Mouse (Mus musculus): ENCODE results near the gene Olfr1459. TPM values are rescaled to one million over a fixed set of nuclear protein-coding genes. Genes with fewer than 3 reads are reported as not detected.

Gene Olfr1459
- not detected in 2 replicates for polyA plus RNA-seq (2012; rRNA removed)

DNA sequence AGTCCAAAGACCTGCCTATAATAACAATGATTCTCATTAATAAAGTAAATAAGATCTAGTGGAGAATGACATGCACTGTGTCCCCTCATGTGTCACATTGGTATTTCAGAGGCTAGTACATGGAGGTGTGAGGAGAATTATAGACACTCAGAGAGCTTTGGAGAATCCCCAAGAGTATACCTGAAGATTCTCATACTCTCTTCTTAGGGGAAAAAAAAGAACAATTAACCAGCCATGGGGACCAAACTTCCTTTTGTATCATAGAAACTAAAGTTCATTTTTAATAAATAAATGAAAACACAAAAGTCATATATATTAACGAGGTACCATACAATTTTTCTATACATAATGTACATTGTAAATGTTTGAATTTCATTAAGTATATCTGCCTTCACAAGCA is at the start of gene Olfr1459:
Gene Olfr1459, minus strand, starts transcription at position 101 of the 400 bp plus-strand sequence.

DNA sequence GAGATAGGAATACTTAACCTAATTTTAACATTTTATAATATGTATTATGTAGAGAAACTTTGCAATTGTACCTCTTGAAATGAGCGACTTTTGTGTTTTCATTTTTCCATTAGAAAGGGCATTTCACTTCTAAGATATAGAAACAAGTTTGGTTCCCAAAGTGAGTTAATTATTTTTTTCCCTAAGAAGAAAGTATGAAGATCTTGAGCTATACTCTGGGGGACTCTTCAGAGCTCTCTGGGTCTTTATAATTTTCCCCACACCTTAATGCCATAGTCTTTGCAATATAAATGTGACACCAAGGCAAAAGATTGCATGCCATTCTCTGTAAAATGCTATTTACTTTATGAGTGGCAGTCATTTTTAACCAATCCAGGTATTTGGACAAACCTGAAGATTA is 36.1 kb upstream of the Olfr1459 start, which contains the start of gene Olfr1462:
Gene Olfr1462, plus strand, starts transcription at position 301 of the 400 bp plus-strand sequence.

DNA sequence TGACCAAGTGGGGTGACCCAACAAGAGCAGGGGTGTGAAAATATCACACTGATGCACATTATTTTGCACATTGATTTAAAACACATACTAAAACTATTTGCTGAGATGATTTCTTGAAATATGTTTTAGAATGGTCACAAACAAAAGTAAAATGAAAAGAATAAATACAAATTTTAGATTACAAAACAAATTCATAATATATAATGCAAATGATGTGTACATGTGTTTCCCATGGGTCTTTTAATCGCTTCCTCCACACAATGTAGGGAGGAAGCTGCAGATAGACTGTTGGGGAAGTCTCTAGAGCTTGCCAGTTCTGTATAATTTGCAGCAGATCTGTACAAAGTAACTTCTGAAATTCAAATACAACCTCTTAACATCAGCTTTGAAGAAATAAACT is 13.4 kb upstream of the Olfr1459 start, which contains the start of gene Olfr1461:
Gene Olfr1461, plus strand, starts transcription at position 301 of the 400 bp plus-strand sequence.

DNA sequence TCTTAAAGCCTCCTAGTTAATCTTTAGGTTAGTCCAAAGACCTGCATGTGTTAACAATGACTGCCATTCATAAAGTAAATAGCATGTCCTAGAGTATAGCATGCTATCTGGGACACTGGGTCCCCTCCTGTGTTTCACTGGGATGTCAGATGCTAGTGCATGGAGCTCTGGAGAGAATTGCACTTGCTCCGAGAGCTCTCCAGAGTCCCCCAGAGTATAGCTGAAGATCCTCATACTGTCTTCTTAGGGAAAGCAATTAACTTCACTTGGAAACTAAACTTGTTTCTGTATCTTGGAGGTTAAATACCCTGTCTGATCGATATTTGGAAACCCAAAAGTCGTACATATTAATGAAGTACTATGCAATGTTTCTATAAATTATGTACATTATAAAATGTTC is 42.7 kb downstream of the Olfr1459 start, which contains the start of gene Olfr1458:
Gene Olfr1458, minus strand, starts transcription at position 101 of the 400 bp plus-strand sequence.

DNA sequence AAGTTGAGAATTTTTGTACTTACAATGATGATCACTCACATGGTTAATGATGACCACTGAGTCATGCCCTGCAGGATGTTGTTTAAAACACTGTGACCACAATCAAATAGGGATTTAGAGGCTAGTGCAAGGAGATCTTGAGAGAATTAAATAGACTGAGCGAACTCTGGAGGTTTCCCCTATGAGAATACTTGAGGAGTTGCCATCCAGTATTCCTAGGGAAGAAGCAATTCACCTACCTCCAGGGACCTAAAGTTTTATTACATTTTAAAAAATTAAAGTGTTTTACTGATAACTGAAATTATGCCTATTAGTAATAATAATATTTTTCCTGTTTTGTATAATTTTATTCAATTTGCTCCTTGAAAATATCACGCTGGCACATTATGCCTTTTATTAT is 51.6 kb downstream of the Olfr1459 start, which contains the start of gene Olfr1457:
Gene Olfr1457, minus strand, starts transcription at position 101 of the 400 bp plus-strand sequence.

Other genes starting within 250 kb of the Olfr1459 start
- not detected in 2 replicates for gene Olfr1447, start 245.8 kb downstream of the Olfr1459 start, polyA plus RNA-seq (2012; rRNA removed)
- not detected in 2 replicates for gene Olfr1448, start 225.1 kb downstream of the Olfr1459 start, polyA plus RNA-seq (2012; rRNA removed)
- gene Olfr1449, start 218.7 kb downstream of the Olfr1459 start, polyA plus RNA-seq (2012; rRNA removed): not detected in 2 replicates
- gene Olfr1450, start 199.3 kb downstream of the Olfr1459 start, polyA plus RNA-seq (2012; rRNA removed): not detected in 2 replicates
- not detected in 2 replicates for gene Olfr1451, start 154.5 kb downstream of the Olfr1459 start, polyA plus RNA-seq (2012; rRNA removed)
- gene Olfr1453, start 121.2 kb downstream of the Olfr1459 start, polyA plus RNA-seq (2012; rRNA removed): not detected in 2 replicates
- not detected in 2 replicates for gene Olfr1454, start 88.9 kb downstream of the Olfr1459 start, polyA plus RNA-seq (2012; rRNA removed)
- gene Olfr1457, start 51.7 kb downstream of the Olfr1459 start, polyA plus RNA-seq (2012; rRNA removed): not detected in 2 replicates
- gene Olfr1458, start 42.8 kb downstream of the Olfr1459 start, polyA plus RNA-seq (2012; rRNA removed): not detected in 2 replicates
- not detected in 2 replicates for gene Olfr1461, start 13.5 kb upstream of the Olfr1459 start, polyA plus RNA-seq (2012; rRNA removed)
- not detected in 2 replicates for gene Olfr1462, start 36.2 kb upstream of the Olfr1459 start, polyA plus RNA-seq (2012; rRNA removed)
- gene Olfr1463, start 81.8 kb upstream of the Olfr1459 start, polyA plus RNA-seq (2012; rRNA removed): not detected in 2 replicates
- not detected in 2 replicates for gene Olfr1465, start 166.0 kb upstream of the Olfr1459 start, polyA plus RNA-seq (2012; rRNA removed)
- not detected in 2 replicates for gene Olfr1466, start 189.3 kb upstream of the Olfr1459 start, polyA plus RNA-seq (2012; rRNA removed)
- gene Olfr1467, start 212.7 kb upstream of the Olfr1459 start, polyA plus RNA-seq (2012; rRNA removed): not detected in 2 replicates